Mouse (Mus musculus) thymus, adult 18-20 months (tissue): ENCODE results near the gene Gdpd3.
"Not testable (repeated sequence)": the region's sequence is repeated elsewhere in the genome, so short reads cannot be mapped to it uniquely, and the experiment has no call there.

Source experiments
- DNase-seq, 2 experiments: peaks; one replicate each; pipeline ENCODE4 v3.0.0; 2022; ENCODE audit warnings: mixed read lengths in 2 of 2

Gene Gdpd3

GRCm38 (mm10) chr7:126766201-126766600, at the start of gene Gdpd3:
TSS of gene Gdpd3 (plus strand) at chr7:126766334.
- no peak for DNase-seq

- DNase-seq, result no peak
Measured at GRCm38 (mm10) chr7:126717566-126717965, 48.6 kb upstream of the Gdpd3 start.

GRCm38 (mm10) chr7:126718787-126719337, 47.3 kb upstream of the Gdpd3 start:
- DNase-seq, result peak in 1 of 2 experiments; percentile 23

- DNase-seq, result no peak
Measured at GRCm38 (mm10) chr7:126721635-126722034, 44.5 kb upstream of the Gdpd3 start.

GRCm38 (mm10) chr7:126725077-126725476, 41.1 kb upstream of the Gdpd3 start:
- DNase-seq, result no peak

- no peak for DNase-seq
Measured at GRCm38 (mm10) chr7:126725667-126726066, 40.5 kb upstream of the Gdpd3 start.

- not testable (repeated sequence) for DNase-seq
Measured at GRCm38 (mm10) chr7:126730256-126730789, 35.8 kb upstream of the Gdpd3 start.

GRCm38 (mm10) chr7:126736122-126736521, 30.0 kb upstream of the Gdpd3 start:
- no peak for DNase-seq

- DNase-seq, result no peak
Measured at GRCm38 (mm10) chr7:126739551-126739950, 26.6 kb upstream of the Gdpd3 start.

GRCm38 (mm10) chr7:126740132-126740735, 25.9 kb upstream of the Gdpd3 start:
- no peak for DNase-seq

- no peak for DNase-seq
Measured at GRCm38 (mm10) chr7:126740977-126741376, 25.2 kb upstream of the Gdpd3 start.

GRCm38 (mm10) chr7:126741452-126741851, 24.7 kb upstream of the Gdpd3 start:
- no peak for DNase-seq

- no peak for DNase-seq
Measured at GRCm38 (mm10) chr7:126741964-126742482, 24.1 kb upstream of the Gdpd3 start.

GRCm38 (mm10) chr7:126746066-126746465, 20.1 kb upstream of the Gdpd3 start:
- DNase-seq, result no peak

- no peak for DNase-seq
Measured at GRCm38 (mm10) chr7:126746798-126747197, 19.3 kb upstream of the Gdpd3 start.

- DNase-seq, result no peak
Measured at GRCm38 (mm10) chr7:126748824-126749223, 17.3 kb upstream of the Gdpd3 start.

GRCm38 (mm10) chr7:126749582-126750343, 16.4 kb upstream of the Gdpd3 start:
- no peak for DNase-seq

- peak in 1 of 2 experiments; percentile 45 for DNase-seq
Measured at GRCm38 (mm10) chr7:126754866-126755265, 11.3 kb upstream of the Gdpd3 start.

- DNase-seq, result no peak
Measured at GRCm38 (mm10) chr7:126758539-126758938, 7.6 kb upstream of the Gdpd3 start.

- peak; percentile 80 to 88 for DNase-seq
Measured at GRCm38 (mm10) chr7:126759050-126759671, 7.0 kb upstream of the Gdpd3 start, which contains the start of gene Mapk3. TSS of gene Mapk3 (plus strand) at chr7:126759601.

- peak in 1 of 2 experiments; percentile 75 for DNase-seq
Measured at GRCm38 (mm10) chr7:126759672-126760390, 6.3 kb upstream of the Gdpd3 start.

GRCm38 (mm10) chr7:126760391-126760802, 5.7 kb upstream of the Gdpd3 start:
- DNase-seq, result no peak
